Mouse (Mus musculus): ENCODE data around the gene Tctex1d1.

- TF ChIP-seq CTCF (IDR thresholded peaks at IDR 0.05; ENCODE audit: control insufficient read depth, insufficient read depth, low read length) (no peak), POLR2A (IDR thresholded peaks at IDR 0.05; ENCODE audit: borderline replicate concordance, control insufficient read depth, low read depth, low read length) (no peak)
Measured at GRCm38 (mm10) chr4:102976290-102977275, 1.8 kb upstream of the Tctex1d1 start.
